Mouse (Mus musculus) bone marrow macrophage, adult 2 months (primary cell): Measurements from ENCODE around the gene Fam50a.
"Not testable (repeated sequence)": the region's sequence is repeated elsewhere in the genome, so short reads cannot be mapped to it uniquely, and the experiment has no call there.

Experiments
- CTCF ChIP-seq: IDR thresholded peaks from 2 replicates; pipeline ENCODE4 v1.5.1; 2012; ENCODE audit warnings: low read depth, mild to moderate bottlenecking, low read length, moderate library complexity
- POLR2A ChIP-seq: IDR thresholded peaks from 2 replicates; pipeline ENCODE4 v1.6.1; 2012; ENCODE audit warnings: mild to moderate bottlenecking, low read depth, low read length, borderline replicate concordance

- not testable (repeated sequence) for TF ChIP-seq POLR2A, CTCF
These were observed 44.2 kb downstream of the Fam50a start for GRCm38 (mm10) chrX:74357069-74357468.
